Mouse (Mus musculus): ENCODE measurements around the gene Tspan4.

Tspan4 gene

GRCm38 (mm10) chr7:141475011-141475804 is at the start of gene Tspan4, which contains the start of gene Polr2l:
Tspan4 (plus strand) TSS chr7:141475240.
Polr2l (minus strand) TSS chr7:141475132.
- WGBS: 1% methylated on average over 87 of the region's 87 CpGs

- WGBS: 86% methylated on average over 12 of the region's 12 CpGs
Observed at GRCm38 (mm10) chr7:141426948-141427730, 47.9 kb upstream of the Tspan4 start.

GRCm38 (mm10) chr7:141428701-141429100 is 46.3 kb upstream of the Tspan4 start:
- WGBS: 42% methylated on average over 5 of the region's 5 CpGs

- WGBS: 6% methylated on average over 19 of the region's 19 CpGs
Observed at GRCm38 (mm10) chr7:141429310-141429709, 45.7 kb upstream of the Tspan4 start, which contains the start of gene Cend1. Cend1 (minus strand) TSS chr7:141429491.

GRCm38 (mm10) chr7:141429840-141430584 is 45.0 kb upstream of the Tspan4 start:
- WGBS: 59% methylated on average over 9 of the region's 9 CpGs

- WGBS: 92% methylated on average over 9 of the region's 9 CpGs
Observed at GRCm38 (mm10) chr7:141430585-141431240, 44.3 kb upstream of the Tspan4 start.

GRCm38 (mm10) chr7:141431434-141432185 is 43.4 kb upstream of the Tspan4 start:
- 96% methylated on average over 19 of the region's 19 CpGs for WGBS

GRCm38 (mm10) chr7:141432186-141432611 is 42.8 kb upstream of the Tspan4 start:
- WGBS: 69% methylated on average over 8 of the region's 8 CpGs

GRCm38 (mm10) chr7:141432741-141433516 is 42.1 kb upstream of the Tspan4 start:
- WGBS: 55% methylated on average over 6 of the region's 6 CpGs

GRCm38 (mm10) chr7:141433517-141434400 is 41.3 kb upstream of the Tspan4 start:
- WGBS: 72% methylated on average over 15 of the region's 15 CpGs

GRCm38 (mm10) chr7:141434464-141434863 is 40.6 kb upstream of the Tspan4 start:
- WGBS: 9% methylated on average over 8 of the region's 8 CpGs

GRCm38 (mm10) chr7:141435129-141435855 is 39.7 kb upstream of the Tspan4 start:
- WGBS: 3% methylated on average over 17 of the region's 17 CpGs

- 79% methylated on average over 9 of the region's 9 CpGs for WGBS
Observed at GRCm38 (mm10) chr7:141435856-141436522, 39.1 kb upstream of the Tspan4 start.

- 38% methylated on average over 2 of the region's 2 CpGs for WGBS
Observed at GRCm38 (mm10) chr7:141436523-141436892, 38.5 kb upstream of the Tspan4 start.

GRCm38 (mm10) chr7:141437178-141438120 is 37.6 kb upstream of the Tspan4 start, which contains the start of gene Slc25a22:
Slc25a22 (minus strand) TSS chr7:141437892.
- 6% methylated on average over 53 of the region's 53 CpGs for WGBS

- 91% methylated on average over 12 of the region's 12 CpGs for WGBS
Observed at GRCm38 (mm10) chr7:141438201-141438968, 36.7 kb upstream of the Tspan4 start.
